15 mouse cellular contexts compared by ENCODE assay signal in genomic region chr12:33552231-33552630, GRCm38 (mm10).
"Had no signal": no experiment of that assay in that cellular context is flagged by ENCODE, and none has a peak within 500 bp of the region (broad histone marks: within the 10 kb centered on the region; RNA-seq: fewer than 3 reads in every experiment).

No protein-coding gene starts in this region.

- H3K27me3 ChIP-seq: neural tube, embryonic 15.5 days; stomach, embryonic 15.5 days had no signal

- H3K9me3 ChIP-seq: neural tube, embryonic 15.5 days; stomach, embryonic 15.5 days had no signal

- H3K4me3 ChIP-seq: neural tube, embryonic 15.5 days; stomach, embryonic 15.5 days had no signal

- H3K4me1 ChIP-seq: neural tube, embryonic 15.5 days; stomach, embryonic 15.5 days had no signal

- DNase-seq: retina, postnatal 1 day; right cerebral cortex, adult 18-20 months; right cerebral cortex, postnatal 14 days; right cerebral cortex, postnatal 25 days; right cerebral cortex, postnatal 4 days; spleen, adult 18-20 months; thymus, adult 18-20 months; thymus, adult 2 months; thymus, postnatal 14 days; thymus, postnatal 25 days; thymus, postnatal 36 days; thymus, postnatal 4 days had no signal

- H3K36me3 ChIP-seq: neural tube, embryonic 15.5 days; stomach, embryonic 15.5 days had no signal

- H3K9ac ChIP-seq: neural tube, embryonic 15.5 days; stomach, embryonic 15.5 days had no signal

- H3K27ac ChIP-seq: neural tube, embryonic 15.5 days; stomach, embryonic 15.5 days; stomach, postnatal 0 days had no signal

- H3K4me2 ChIP-seq: neural tube, embryonic 15.5 days; stomach, embryonic 15.5 days had no signal
